8 mouse cellular contexts compared by ENCODE assay signal in genomic region chr4:154963190-154963836, GRCm38 (mm10). TPM values are rescaled to one million over a fixed set of nuclear protein-coding genes. Genes with fewer than 3 reads are reported as not detected.
DNase-seq lines count a peak whose midpoint lies in the region; ATAC-seq and TF ChIP-seq lines count a peak whose summit lies in the region.

No protein-coding gene starts in this region.

- peak overlapping the region; percentile 81 for H3K4me2 ChIP-seq in lung, postnatal 0 days (replicated peaks; ENCODE audit: low read depth, low read length)
- H3K4me2 ChIP-seq in heart, embryonic 16.5 days (ENCODE audit: low read depth, low read length), result peak overlapping the region; percentile 85

- no peak for ATAC-seq in erythroblast, adult 5-6 weeks (replicated peaks; ENCODE audit: low FRiP score, poor library complexity, severe bottlenecking)
- ATAC-seq in lung, postnatal 0 days, result no peak
- no peak for ATAC-seq in heart, embryonic 16.5 days (replicated peaks; ENCODE audit: extremely low read depth, insufficient read depth, low FRiP score)

- peaks cover 56% of the 10 kb centered on the region for H3K27me3 ChIP-seq in erythroblast, embryonic 14.5 days (ENCODE audit: control insufficient read depth)
- peaks cover 48% of the 10 kb centered on the region for H3K27me3 ChIP-seq in lung, postnatal 0 days (replicated peaks; ENCODE audit: insufficient read depth, low read length)
- H3K27me3 ChIP-seq in heart, embryonic 16.5 days (ENCODE audit: control insufficient read depth, insufficient read depth, low read length), result peaks cover 46% of the 10 kb centered on the region
- H3K27me3 ChIP-seq in midbrain, embryonic 10.5 days (ENCODE audit: low read depth, poor library complexity, severe bottlenecking), result peaks cover 52% of the 10 kb centered on the region

- WGBS in lung, postnatal 0 days, result 37% methylated on average over 11 of the region's 11 CpGs
- 50% methylated on average over 11 of the region's 11 CpGs for WGBS in heart, embryonic 16.5 days
- 21% methylated on average over 11 of the region's 11 CpGs for WGBS in midbrain, embryonic 10.5 days

- H3K4me1 ChIP-seq in erythroblast, embryonic 14.5 days (ENCODE audit: control insufficient read depth), result peaks cover 55% of the 10 kb centered on the region
- H3K4me1 ChIP-seq in lung, postnatal 0 days (ENCODE audit: insufficient read depth, low read depth, low read length), result peaks cover 3% of the 10 kb centered on the region; the same call in 1 of the 2 replicates
- H3K4me1 ChIP-seq in heart, embryonic 16.5 days (ENCODE audit: control insufficient read depth, insufficient read depth, low read length), result peaks cover 50% of the 10 kb centered on the region
- H3K4me1 ChIP-seq in midbrain, embryonic 10.5 days, result peaks cover 85% of the 10 kb centered on the region

- peak overlapping the region; percentile 98 for H3K4me3 ChIP-seq in erythroblast, embryonic 14.5 days (replicated peaks)
- peak overlapping the region; percentile 82 for H3K4me3 ChIP-seq in lung, postnatal 0 days (ENCODE audit: low read depth, low read length)
- H3K4me3 ChIP-seq in heart, embryonic 16.5 days (ENCODE audit: low read length), result peak overlapping the region; percentile 82
- H3K4me3 ChIP-seq in midbrain, embryonic 10.5 days, result peak overlapping the region; percentile 87

- no peak for TF ChIP-seq EP300 in lung, postnatal 0 days (IDR thresholded peaks at IDR 0.05)

- TF ChIP-seq CTCF in lung, postnatal 0 days (IDR thresholded peaks at IDR 0.05), result no peak

- H3K9me3 ChIP-seq in erythroblast, embryonic 14.5 days (ENCODE audit: control insufficient read depth, low read length), result peaks cover 25% of the 10 kb centered on the region
- H3K9me3 ChIP-seq in lung, postnatal 0 days (ENCODE audit: low read length), result no peaks in the 10 kb centered on the region
- no peaks in the 10 kb centered on the region for H3K9me3 ChIP-seq in heart, embryonic 16.5 days (replicated peaks; ENCODE audit: control insufficient read depth, low read length)
- no peaks in the 10 kb centered on the region for H3K9me3 ChIP-seq in midbrain, embryonic 10.5 days (replicated peaks)

- H3K9ac ChIP-seq in lung, postnatal 0 days (replicated peaks; ENCODE audit: low read depth), result peak overlapping the region; percentile 56; the same call in 1 of the 2 replicates
- H3K9ac ChIP-seq in heart, embryonic 16.5 days (ENCODE audit: low read length), result peak overlapping the region; percentile 88

- no peak overlapping the region for H3K27ac ChIP-seq in lung, postnatal 0 days (ENCODE audit: low read length)
- 0 out of 2 replicates have a peak overlapping the region, but pooled peaks have one; percentile 85 for H3K27ac ChIP-seq in heart, embryonic 16.5 days (ENCODE audit: low read length)
- peak overlapping the region; percentile 97 for H3K27ac ChIP-seq in midbrain, embryonic 10.5 days (replicated peaks)

- DNase-seq in lung, postnatal 0 days (ENCODE audit: low spot score), result no peak
- no peak for DNase-seq in lung, postnatal 10 days
- DNase-seq in midbrain, embryonic 10.5 days (ENCODE audit: low spot score), result peak; percentile 69
- no peak for DNase-seq in adrenal gland, adult 2 months
- DNase-seq in kidney, postnatal 4 days, result no peak

- H3K36me3 ChIP-seq in erythroblast, embryonic 14.5 days (ENCODE audit: control insufficient read depth), result peaks cover 33% of the 10 kb centered on the region
- no peaks in the 10 kb centered on the region for H3K36me3 ChIP-seq in lung, postnatal 0 days (ENCODE audit: insufficient read depth, low read length)
- no peaks in the 10 kb centered on the region for H3K36me3 ChIP-seq in heart, embryonic 16.5 days (ENCODE audit: control insufficient read depth, insufficient read depth)
- H3K36me3 ChIP-seq in midbrain, embryonic 10.5 days, result peaks cover 47% of the 10 kb centered on the region

RNA-seq across cellular contexts. Expression of gene Pank4, which starts 0.6 kb away (rescaled TPM):
- 4.1 and 5.6 TPM in 2 replicates for polyA plus RNA-seq in erythroblast, embryonic 14.5 days (2012)
- 11.7 and 19.6 TPM in 2 replicates for total RNA-seq in erythroblast, adult 5-6 weeks (2015; ENCODE audit: low replicate concordance)
- 11.1 and 11.2 TPM in 2 replicates for total RNA-seq in erythroblast, adult 5-6 weeks (2017; ENCODE audit: low replicate concordance)
- 20.5 and 23.0 TPM in 2 replicates for polyA plus RNA-seq in lung, postnatal 0 days (2015; fragmentation: Nextera tagmentation; extraction: Ambion mirVana)
- polyA plus RNA-seq in heart, embryonic 16.5 days (2015; fragmentation: Nextera tagmentation; extraction: Ambion mirVana), result 44.2 and 47.2 TPM in 2 replicates
- 47.6 and 48.6 TPM in 2 replicates for polyA plus RNA-seq in midbrain, embryonic 10.5 days (2016; fragmentation: Nextera tagmentation; extraction: Ambion mirVana)
- 10 to 100 TPM; 24.5 to 28.0 TPM for total RNA-seq in adrenal gland, adult 2 months (2021)
- polyA plus RNA-seq in adrenal gland, adult 2 months (2012; rRNA removed), result 34.8 and 35.3 TPM in 2 replicates

RNA-seq across cellular contexts. Expression of gene Hes5, which starts 2.6 kb away (rescaled TPM):
- not detected in 2 replicates for polyA plus RNA-seq in erythroblast, embryonic 14.5 days (2012)
- not detected in 2 replicates for total RNA-seq in erythroblast, adult 5-6 weeks (2015; ENCODE audit: low replicate concordance)
- not detected in 2 replicates for total RNA-seq in erythroblast, adult 5-6 weeks (2017; ENCODE audit: low replicate concordance)
- 0.10 TPM in 1 of 2 replicates, not detected in the other for polyA plus RNA-seq in lung, postnatal 0 days (2015; fragmentation: Nextera tagmentation; extraction: Ambion mirVana)
- 0.29 and 0.34 TPM in 2 replicates for polyA plus RNA-seq in heart, embryonic 16.5 days (2015; fragmentation: Nextera tagmentation; extraction: Ambion mirVana)
- polyA plus RNA-seq in midbrain, embryonic 10.5 days (2016; fragmentation: Nextera tagmentation; extraction: Ambion mirVana), result 690 and 827 TPM in 2 replicates
- not detected for total RNA-seq in adrenal gland, adult 2 months (2021)
- 0.27 TPM in 1 of 2 replicates, not detected in the other for polyA plus RNA-seq in adrenal gland, adult 2 months (2012; rRNA removed)

RNA-seq across cellular contexts. Expression of gene Tnfrsf14, which starts 35.0 kb away (rescaled TPM):
- 12.5 and 19.4 TPM in 2 replicates for polyA plus RNA-seq in erythroblast, embryonic 14.5 days (2012)
- total RNA-seq in erythroblast, adult 5-6 weeks (2015; ENCODE audit: low replicate concordance), result 634 and 677 TPM in 2 replicates
- total RNA-seq in erythroblast, adult 5-6 weeks (2017; ENCODE audit: low replicate concordance), result 775 and 846 TPM in 2 replicates
- 1.5 and 2.1 TPM in 2 replicates for polyA plus RNA-seq in lung, postnatal 0 days (2015; fragmentation: Nextera tagmentation; extraction: Ambion mirVana)
- polyA plus RNA-seq in heart, embryonic 16.5 days (2015; fragmentation: Nextera tagmentation; extraction: Ambion mirVana), result 1.3 and 1.8 TPM in 2 replicates
- polyA plus RNA-seq in midbrain, embryonic 10.5 days (2016; fragmentation: Nextera tagmentation; extraction: Ambion mirVana), result 0.67 and 0.99 TPM in 2 replicates
- total RNA-seq in adrenal gland, adult 2 months (2021), result 1 to 10 TPM; 6.1 to 8.4 TPM
- 14.9 and 27.2 TPM in 2 replicates for polyA plus RNA-seq in adrenal gland, adult 2 months (2012; rRNA removed)

Comparison
In these comparisons a context has a peak if more than half of its experiments do, and no peak if none do; other contexts are left out.
1. RNA of gene Hes5, which starts 2.6 kb away (polyA plus RNA-seq): 690 to 827 TPM in midbrain, embryonic 10.5 days; 0.27 TPM in adrenal gland, adult 2 months, 0.29 to 0.34 TPM in heart, embryonic 16.5 days, 0.10 TPM in lung, postnatal 0 days and not detected in erythroblast, embryonic 14.5 days; every median in the first group is over 100 times any median in the second.
2. Peak in every context shown above with its lines, with median percentiles within 50 percentile points of each other: H3K4me3 ChIP-seq.